Mouse (Mus musculus): ENCODE data around the gene Gm12216.

- TF ChIP-seq CTCF (IDR thresholded peaks at IDR 0.05) (no peak), EP300 (IDR thresholded peaks at IDR 0.05; ENCODE audit: insufficient read depth, low read depth, low read length) (no peak), POLR2A (IDR thresholded peaks at IDR 0.05; ENCODE audit: insufficient read depth, low read depth, low read length) (no peak)
These were observed 48.3 kb downstream of the Gm12216 start for GRCm38 (mm10) chr11:53810749-53811148.
